Mouse (Mus musculus) kidney, adult 2 months (tissue): ENCODE results near the gene Arfgef2. TPM values are rescaled to one million over a fixed set of nuclear protein-coding genes. Genes with fewer than 3 reads are reported as not detected.

Source experiments
- DNase-seq: peaks from one replicate; pipeline ENCODE4 v3.0.0; 2021
- H3K27ac ChIP-seq: fragments of 200-500 bp; 2 replicates; pipeline ENCODE4 v1.5.1; 2012; ENCODE audit warnings: low read depth, low read length, control low read depth, inconsistent platforms; ENCODE audit not compliant: insufficient read depth
- H3K27me3 ChIP-seq: fragments of 200-500 bp; replicated peaks from 2 replicates; pipeline ENCODE4 v1.6.1; 2012; ENCODE audit warnings: mild to moderate bottlenecking, moderate library complexity, low read length, inconsistent platforms; ENCODE audit not compliant: control insufficient read depth, insufficient read depth
- H3K36me3 ChIP-seq: fragments of 200-500 bp; 2 replicates; pipeline ENCODE4 v1.6.1; 2012; ENCODE audit warnings: mild to moderate bottlenecking, moderate library complexity, low read length, inconsistent platforms; ENCODE audit not compliant: control insufficient read depth, insufficient read depth
- H3K4me1 ChIP-seq: fragments of 200-500 bp; 2 replicates; pipeline ENCODE4 v1.6.1; 2011; ENCODE audit warnings: low read length; ENCODE audit not compliant: control insufficient read depth, insufficient read depth
- H3K4me3 ChIP-seq: fragments of 200-500 bp; 2 replicates; pipeline ENCODE4 v1.5.1; 2011; ENCODE audit warnings: mild to moderate bottlenecking, low read depth, low read length, control low read depth; ENCODE audit not compliant: insufficient read depth
- CTCF ChIP-seq: fragments of 200-500 bp; conservative IDR thresholded peaks from 2 replicates; pipeline ENCODE4 v1.5.1; 2011; ENCODE audit warnings: low read depth, mild to moderate bottlenecking, control low read depth, low read length, moderate library complexity, mixed read lengths; ENCODE audit not compliant: insufficient read depth, insufficient read length
- POLR2A ChIP-seq: fragments of 200-500 bp; IDR thresholded peaks from one replicate; pipeline ENCODE4 v1.6.1; 2011; ENCODE audit warnings: low read depth, low read length, control low read depth
- whole genome bisulfite sequencing: fragments of 180-500 bp; shearing (Covaris S2); methylation state at CpG from one replicate; pipeline ENCODE4 v1.1.7; 2018; 5-methylcytosine and 5-hydroxymethylcytosine counted together
- polyA plus RNA-seq: library from polyadenylated mRNA; depleted of rRNA; stranded (reverse); fragments of >200 nt; gene quantifications from 2 replicates; pipeline ENCODE4 v1.2.3, GENCODE M21; 2012

Arfgef2 gene
- polyA plus RNA-seq, 1 experiment: 17.9 TPM

- Histone ChIP-seq H3K4me1 (no peaks in the 10 kb centered on the region), H3K4me3 (no peak overlapping the region), H3K27me3 (no peaks in the 10 kb centered on the region), H3K36me3 (no peaks in the 10 kb centered on the region), H3K27ac (no peak overlapping the region)
- TF ChIP-seq CTCF (0 out of 2 replicates have a peak, but pooled peaks have one; percentile 7), POLR2A (no peak)
- peak; percentile 27 for DNase-seq
- 23% methylated on average over 2 of the region's 2 CpGs for WGBS
Observed at GRCm38 (mm10) chr2:166776272-166776671, 29.1 kb upstream of the Arfgef2 start.

GRCm38 (mm10) chr2:166779956-166780355 is 25.4 kb upstream of the Arfgef2 start:
- H3K4me3 ChIP-seq: no peak overlapping the region
- H3K36me3 ChIP-seq: no peaks in the 10 kb centered on the region
- no peak for TF ChIP-seq CTCF
- no peak for TF ChIP-seq POLR2A
- H3K4me1 ChIP-seq: no peaks in the 10 kb centered on the region
- no peak overlapping the region for H3K27ac ChIP-seq
- no peaks in the 10 kb centered on the region for H3K27me3 ChIP-seq
- DNase-seq: no peak
- 84% methylated on average over 8 of the region's 8 CpGs for WGBS

GRCm38 (mm10) chr2:166780980-166781578 is 24.3 kb upstream of the Arfgef2 start:
- Histone ChIP-seq H3K27ac (no peak overlapping the region), H3K36me3 (no peaks in the 10 kb centered on the region), H3K27me3 (no peaks in the 10 kb centered on the region), H3K4me1 (no peaks in the 10 kb centered on the region), H3K4me3 (no peak overlapping the region)
- peak; percentile 70 for DNase-seq
- 14% methylated on average over 9 of the region's 9 CpGs for WGBS
- TF ChIP-seq CTCF (peak; percentile 95), POLR2A (no peak)

- no peak overlapping the region for H3K4me3 ChIP-seq
- 80% methylated on average over 6 of the region's 6 CpGs for WGBS
- peak; percentile 40 for TF ChIP-seq CTCF
- no peak for TF ChIP-seq POLR2A
- DNase-seq: no peak
- H3K27ac ChIP-seq: no peak overlapping the region
- peaks cover 3% of the 10 kb centered on the region; the same call in 1 of the 2 replicates for H3K4me1 ChIP-seq
- no peaks in the 10 kb centered on the region for H3K27me3 ChIP-seq
- H3K36me3 ChIP-seq: no peaks in the 10 kb centered on the region
Observed at GRCm38 (mm10) chr2:166784376-166784775, 21.0 kb upstream of the Arfgef2 start.

GRCm38 (mm10) chr2:166786353-166787004 is 18.9 kb upstream of the Arfgef2 start:
- Histone ChIP-seq H3K4me3 (peak overlapping the region; percentile 72), H3K36me3 (no peaks in the 10 kb centered on the region), H3K4me1 (peaks cover 3% of the 10 kb centered on the region; the same call in 1 of the 2 replicates), H3K27me3 (no peaks in the 10 kb centered on the region), H3K27ac (no peak overlapping the region)
- DNase-seq: peak; percentile 95
- TF ChIP-seq CTCF (no peak), POLR2A (no peak)
- WGBS: 1% methylated on average over 35 of the region's 35 CpGs

- DNase-seq: no peak
Observed at GRCm38 (mm10) chr2:166791738-166792137, 13.7 kb upstream of the Arfgef2 start.

GRCm38 (mm10) chr2:166792355-166792754 is 13.0 kb upstream of the Arfgef2 start, which contains the start of gene Trp53rkb:
Gene Trp53rkb, plus strand, starts transcription at chr2:166792531.
- H3K4me3 ChIP-seq: peak within 1 kb of the TSS; percentile 84
- DNase-seq: no peak
- H3K27me3 ChIP-seq: no peaks in the 10 kb centered on the region
- peaks cover 7% of the 10 kb centered on the region for H3K4me1 ChIP-seq
- H3K36me3 ChIP-seq: no peaks in the 10 kb centered on the region
- peak within 1 kb of the TSS; percentile 72 for H3K27ac ChIP-seq
- TF ChIP-seq POLR2A (no peak), CTCF (no peak)
- 85% methylated on average over 5 of the region's 5 CpGs for WGBS

More at GRCm38 (mm10) chr2:166791738-166792137, 13.7 kb upstream of the Arfgef2 start:
- H3K27me3 ChIP-seq: no peaks in the 10 kb centered on the region
- no peaks in the 10 kb centered on the region for H3K36me3 ChIP-seq
- H3K4me1 ChIP-seq: peaks cover 10% of the 10 kb centered on the region
- WGBS: 76% methylated on average over 5 of the region's 5 CpGs
- H3K4me3 ChIP-seq: no peak overlapping the region
- H3K27ac ChIP-seq: no peak overlapping the region
- TF ChIP-seq CTCF (peak; percentile 36; the same call in 1 of the 2 replicates), POLR2A (no peak)
